Mouse (Mus musculus): ENCODE results near the gene Wnt6. TPM values are rescaled to one million over a fixed set of nuclear protein-coding genes. Genes with fewer than 3 reads are reported as not detected.
"Not testable (repeated sequence)": the region's sequence is repeated elsewhere in the genome, so short reads cannot be mapped to it uniquely, and the experiment has no call there.

Gene Wnt6
- total and polyA plus RNA-seq, 3 experiments = 2.3 to 11.5 (median 5.7) TPM

DNA sequence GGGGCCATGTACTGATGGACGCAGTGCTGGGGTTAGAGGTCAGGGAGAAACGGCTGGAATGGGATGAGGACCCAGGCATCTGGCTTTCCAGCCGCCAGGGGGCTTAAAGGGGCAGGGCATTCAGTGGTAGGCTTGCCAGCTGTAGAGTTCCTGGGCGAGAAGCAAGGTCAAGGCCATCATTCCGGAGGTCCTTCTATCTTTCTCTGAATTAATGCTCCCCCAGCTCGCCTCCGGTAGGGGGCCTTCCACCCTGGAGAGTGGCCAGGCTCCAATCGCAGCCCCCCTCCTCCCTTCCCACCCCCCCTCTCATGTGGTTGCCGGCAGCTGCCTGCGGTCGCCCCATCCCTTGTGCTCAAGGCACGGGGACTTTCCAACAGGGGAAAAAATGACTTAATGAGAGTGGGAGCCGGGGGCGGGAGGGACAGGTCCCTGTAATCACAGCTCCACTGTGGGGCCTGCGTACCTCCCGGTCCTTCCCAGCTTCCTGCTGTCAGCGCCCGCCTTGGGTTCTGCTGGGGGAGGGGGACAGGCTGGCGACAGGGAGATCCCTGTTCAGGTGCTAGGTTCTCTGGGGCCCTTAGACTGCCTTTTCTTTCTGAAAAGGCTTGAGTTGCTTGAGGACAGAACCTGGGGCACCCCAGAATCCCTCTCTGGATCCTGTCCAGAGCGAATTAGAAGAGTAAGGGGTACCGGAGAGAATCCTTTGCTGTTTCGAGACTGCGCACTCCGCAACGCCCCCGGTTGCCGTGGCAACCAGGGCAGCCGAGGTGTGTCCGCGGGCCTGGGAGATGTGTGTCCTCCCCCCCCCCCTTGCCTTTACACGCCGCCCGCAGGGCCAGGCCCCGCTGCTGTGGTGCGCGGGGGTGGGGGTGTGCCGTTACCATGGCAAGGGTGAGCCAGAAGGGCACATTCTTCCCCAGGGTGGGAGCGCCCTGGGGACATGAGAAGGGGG, 34.9 kb downstream of the Wnt6 start:
- DNase-seq = peak; percentile 73

DNA sequence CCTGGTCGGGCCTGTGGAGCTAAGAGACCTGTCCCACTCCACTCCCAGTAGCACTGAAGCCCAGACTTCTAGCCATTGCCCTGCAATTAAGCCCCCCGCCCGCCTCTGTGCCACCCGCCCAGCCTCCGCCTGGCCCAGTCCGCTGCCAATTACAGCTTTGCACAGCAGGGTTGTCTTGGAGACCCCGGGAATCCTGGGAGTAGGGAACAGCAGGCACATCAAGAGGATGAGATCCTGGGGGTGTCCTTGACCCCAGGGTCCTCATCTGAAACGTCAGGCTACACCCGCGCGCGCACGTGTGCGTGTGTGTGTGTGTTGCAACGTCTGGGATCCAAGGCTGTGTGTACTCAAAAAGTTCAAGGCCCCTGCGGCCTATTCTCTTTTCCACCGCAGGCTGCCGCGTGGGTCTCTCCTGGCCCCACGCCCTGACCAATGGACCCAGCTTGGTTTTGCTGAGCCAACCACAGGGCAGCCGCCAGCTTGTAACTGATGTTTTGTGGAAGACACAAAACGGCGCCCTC, 35.9 kb downstream of the Wnt6 start:
- peak; percentile 86 for DNase-seq

DNA sequence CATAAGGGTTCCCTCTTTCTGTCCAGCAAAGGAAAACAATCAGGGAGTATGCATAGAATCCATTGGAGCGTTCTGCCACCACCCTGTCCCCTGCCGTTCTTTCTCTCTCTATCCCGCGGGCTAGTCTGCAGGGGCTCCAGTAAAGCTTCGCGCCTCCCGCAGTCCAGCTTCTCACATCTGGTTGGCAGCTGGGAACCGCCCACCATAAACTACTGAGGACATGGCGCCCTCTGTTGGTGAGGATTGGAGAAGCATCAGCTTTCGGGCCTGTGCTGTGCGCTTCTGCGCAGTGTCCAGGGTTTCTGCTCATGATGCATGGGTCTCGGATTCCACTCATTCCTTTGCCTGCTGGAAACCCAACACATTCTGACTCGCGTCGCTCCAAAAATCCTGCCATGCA, 36.4 kb downstream of the Wnt6 start:
- DNase-seq = peak; percentile 93

DNA sequence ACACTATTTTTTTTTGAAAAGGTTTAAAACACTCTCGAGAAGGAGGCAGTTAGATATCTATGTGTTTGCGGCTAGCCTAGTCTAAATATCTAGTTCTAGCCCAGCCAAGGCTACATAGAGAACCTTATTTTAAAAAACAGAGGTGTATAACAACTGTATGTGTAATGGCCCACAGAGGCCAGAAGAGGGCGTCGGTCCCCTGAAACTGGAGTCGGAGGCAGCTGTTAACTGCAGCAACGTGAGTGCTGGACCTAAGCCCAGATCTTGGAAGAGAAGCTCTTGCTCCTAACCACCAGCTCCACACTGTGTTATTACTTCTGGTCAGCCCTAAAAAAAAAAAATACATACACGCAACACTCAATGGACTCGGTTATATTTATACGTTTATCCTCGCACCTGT, 37.3 kb downstream of the Wnt6 start:
- no peak for DNase-seq

DNA sequence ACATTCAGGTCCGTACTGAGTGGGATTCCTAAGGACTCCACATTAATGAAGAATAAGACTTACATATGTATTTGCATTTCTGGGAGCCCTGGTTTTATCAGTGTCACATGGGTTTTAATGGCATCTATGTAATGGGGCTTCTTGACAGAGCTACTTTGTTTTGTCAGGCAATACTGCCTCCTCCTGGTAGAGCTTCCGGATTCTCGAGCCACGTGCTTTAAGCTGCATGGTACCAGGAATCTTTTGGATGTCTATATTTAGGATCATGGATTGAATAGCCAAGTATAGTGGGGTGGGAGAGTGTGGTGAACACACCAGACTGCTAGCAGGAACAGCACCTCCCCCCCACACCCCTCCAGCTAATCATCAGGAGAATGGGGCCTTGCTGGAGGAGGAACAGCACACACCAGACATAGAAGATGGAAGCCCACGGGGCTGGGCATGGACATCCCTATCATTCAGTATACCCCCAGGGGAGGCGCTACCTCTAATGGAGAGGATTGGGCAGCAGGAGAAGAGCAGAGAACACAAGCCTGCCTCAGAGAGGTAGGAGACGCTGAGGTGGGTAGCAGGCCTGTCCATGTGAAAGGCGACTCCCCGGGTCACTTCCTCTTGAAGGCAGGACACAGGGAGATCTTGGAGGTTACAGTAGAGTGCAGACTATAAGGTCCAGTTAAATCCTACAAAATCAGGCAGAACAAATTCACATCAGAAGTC, 43.4 kb downstream of the Wnt6 start:
- no peak for DNase-seq

DNA sequence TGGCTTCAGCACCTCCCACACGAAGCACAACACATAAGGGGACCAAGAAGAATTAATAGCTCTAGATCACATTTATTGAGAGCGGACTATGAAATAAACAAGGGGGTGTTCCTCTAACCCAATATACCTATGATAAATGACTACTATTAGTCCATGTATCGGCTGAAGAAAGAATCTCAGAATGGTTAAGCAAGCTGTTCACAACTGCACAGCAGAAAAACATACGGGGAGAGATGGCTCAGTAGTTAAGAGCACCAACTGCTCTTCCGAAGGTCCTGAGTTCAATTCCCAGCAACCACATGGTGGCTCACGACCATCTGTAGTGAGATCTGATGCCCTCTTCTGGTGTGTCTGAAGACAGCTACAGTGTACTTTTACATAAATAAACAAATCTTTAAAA, 44.3 kb downstream of the Wnt6 start:
- DNase-seq = not testable (repeated sequence)

DNA sequence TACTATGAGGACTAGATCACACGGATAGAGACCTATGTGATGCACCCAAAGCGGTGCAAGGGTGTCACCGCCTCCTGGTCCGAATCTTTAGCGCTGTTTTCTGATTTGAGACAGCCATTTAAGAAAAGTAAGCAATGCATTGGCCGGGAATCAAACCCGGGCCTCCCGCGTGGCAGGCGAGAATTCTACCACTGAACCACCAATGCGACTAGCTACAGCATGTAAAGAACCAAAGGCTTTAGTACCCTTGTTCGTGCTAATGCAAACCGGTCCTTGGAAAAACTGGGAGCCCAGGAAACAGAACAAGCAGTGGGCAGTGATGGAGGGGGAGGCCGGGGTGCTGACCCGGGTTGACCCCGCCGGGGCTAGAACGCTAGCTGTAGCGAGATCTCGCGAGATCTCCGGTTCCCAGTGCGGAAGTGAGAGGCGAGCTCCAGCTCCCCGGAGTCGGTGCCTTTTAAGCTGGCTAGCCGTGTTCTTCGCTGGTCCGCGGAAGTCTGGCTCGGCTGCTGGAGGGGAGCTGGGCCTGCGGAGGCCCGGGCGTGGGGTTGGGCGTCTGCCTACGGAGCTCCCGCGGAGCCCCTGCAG, 45.0 kb downstream of the Wnt6 start:
- peak; percentile 95 for DNase-seq

DNA sequence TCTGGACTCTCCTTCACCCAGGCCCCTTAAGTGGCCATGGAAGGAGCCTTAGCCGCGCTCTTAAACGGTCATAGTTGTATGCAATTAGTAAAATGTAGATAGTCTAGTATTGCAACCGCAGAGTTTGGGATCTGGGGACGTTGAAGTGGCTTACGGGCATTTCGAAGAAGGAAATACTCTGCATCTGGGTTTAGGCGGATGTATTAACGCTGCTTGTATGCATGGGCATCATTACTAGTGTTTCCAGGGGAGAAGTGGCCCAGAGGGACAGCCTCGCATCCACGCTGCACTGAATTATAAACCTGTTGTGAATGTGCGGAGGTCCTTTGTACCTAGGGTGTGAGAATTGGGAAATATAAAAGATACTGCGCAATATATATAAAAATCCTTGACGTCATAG, 45.5 kb downstream of the Wnt6 start:
- no peak for DNase-seq

DNA sequence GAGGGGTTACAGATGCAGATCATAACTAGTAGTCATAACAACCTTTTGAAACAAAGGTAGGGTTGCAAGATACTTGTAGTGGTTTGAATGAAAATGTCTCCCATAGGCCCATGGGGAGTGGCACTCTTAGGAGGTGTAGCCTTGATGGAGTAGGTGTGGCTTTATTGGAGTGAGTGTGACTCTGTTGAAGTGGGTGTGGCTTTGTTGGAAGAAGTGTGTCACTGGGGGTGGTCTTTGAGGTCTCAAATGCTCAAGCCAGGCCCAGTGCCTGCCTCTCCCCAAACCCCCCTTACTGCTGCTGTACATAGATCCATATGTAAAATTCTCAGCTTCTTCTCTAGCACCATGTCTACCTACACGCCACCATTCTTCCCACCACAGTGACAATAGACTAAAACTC, 46.8 kb downstream of the Wnt6 start:
- no peak for DNase-seq

DNA sequence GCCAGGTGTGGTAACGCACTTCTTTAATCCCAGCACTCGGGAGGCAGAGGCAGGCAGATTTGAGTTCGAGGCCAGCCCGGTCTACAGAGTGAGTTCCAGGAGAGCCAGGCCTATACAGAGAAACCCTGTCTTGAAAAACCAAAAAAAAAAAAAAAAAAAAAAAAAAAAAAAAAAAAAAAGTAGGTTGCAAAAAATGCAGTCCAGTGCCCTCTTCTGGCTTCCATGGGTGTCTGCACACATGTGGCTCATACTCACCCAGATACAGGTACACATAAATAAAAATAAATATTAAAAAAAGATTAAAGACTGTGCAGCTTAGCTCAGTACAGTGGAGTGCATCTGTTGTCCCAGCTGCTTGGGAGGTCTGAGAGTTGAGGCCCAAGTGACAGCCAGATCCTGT, 51.9 kb downstream of the Wnt6 start:
- not testable (repeated sequence) for DNase-seq

DNA sequence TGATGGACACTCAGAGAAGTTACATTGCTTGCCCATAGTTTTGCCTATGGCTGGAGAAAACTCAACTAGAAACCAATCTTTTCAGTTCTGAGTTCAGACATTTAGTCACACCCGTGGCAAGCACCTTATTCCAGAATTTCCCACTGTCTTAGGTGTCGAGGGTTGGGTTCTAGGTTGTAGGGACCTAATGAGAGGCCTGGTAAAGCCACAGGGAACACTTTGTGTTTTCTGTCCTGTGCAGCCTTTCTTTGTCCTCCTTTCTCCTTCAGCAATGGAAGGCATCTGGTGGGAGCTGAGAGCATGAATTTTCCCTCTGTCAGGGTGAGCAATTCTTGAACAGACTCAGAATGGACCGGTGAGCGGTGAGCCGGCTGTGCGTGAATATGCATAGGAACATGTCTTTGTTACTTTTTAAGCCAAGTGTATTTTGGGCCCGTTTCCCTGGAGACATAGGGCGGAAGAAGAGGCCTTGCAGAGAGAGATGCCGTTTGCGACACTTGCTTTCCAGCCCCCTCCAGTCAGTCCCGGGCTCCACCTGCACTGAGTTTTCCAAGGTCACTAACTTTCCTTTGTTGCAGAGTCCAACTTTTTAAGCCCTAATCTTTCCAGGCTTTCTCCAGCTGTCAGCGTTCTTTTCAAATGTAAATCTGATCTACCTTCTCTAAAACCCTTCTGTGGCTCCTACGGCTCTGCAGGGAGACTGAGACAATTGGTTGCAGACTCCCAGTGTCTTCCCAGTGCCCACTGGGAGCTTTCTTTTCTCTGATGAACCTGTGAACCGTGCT, 53.0 kb downstream of the Wnt6 start:
- no peak for DNase-seq

DNA sequence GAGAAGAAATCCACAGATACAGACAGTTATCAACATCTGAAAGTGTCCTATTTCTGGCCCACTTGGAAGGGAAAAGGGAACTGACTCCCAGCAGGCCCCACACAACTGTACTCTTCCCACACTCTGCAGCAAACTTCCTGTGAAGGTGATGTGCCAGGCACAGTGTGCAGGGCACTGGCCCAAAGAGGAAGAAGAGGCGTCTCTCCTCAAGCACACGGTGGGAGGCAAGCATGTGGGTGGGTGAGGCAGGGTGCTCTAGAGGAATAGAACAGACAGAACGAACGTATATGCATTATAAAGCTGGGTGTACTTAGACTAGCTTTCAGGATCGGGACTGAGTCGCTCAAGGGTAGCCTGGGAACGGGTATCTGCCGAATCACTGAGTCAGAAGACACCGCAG, 58.4 kb downstream of the Wnt6 start:
- no peak for DNase-seq

DNA sequence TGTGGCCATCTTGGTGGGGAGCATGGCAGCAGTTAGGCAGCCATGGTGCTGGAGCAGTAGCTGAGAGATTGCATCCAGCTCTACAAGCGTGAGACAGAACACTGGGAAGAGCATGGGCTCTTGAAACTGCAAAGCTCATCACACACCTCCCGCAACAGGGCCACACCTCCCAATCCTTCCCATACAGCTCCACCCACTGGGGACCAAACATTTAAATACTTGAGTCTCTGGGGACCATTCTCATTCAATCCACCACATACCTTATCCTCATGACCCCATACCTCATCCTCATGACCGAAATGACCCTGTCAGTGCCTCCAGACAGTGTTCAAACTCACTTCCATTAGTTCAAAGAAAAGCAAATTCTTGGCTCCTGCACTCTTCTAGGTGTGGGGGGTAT, 61.6 kb downstream of the Wnt6 start:
- DNase-seq = no peak

Other genes with a start within 250 kb of the Wnt6 start
- gene Plcd4, start 229.0 kb upstream of the Wnt6 start, total RNA-seq (2021) = under 1 TPM; 0.37 to 0.79 TPM
- gene Plcd4, start 229.0 kb upstream of the Wnt6 start, polyA plus RNA-seq (2012; rRNA removed) = 0.07 and 0.11 TPM in 2 replicates
- 10 to 100 TPM; 13.3 to 15.0 TPM for gene Usp37, start 227.6 kb upstream of the Wnt6 start, total RNA-seq (2021)
- 2.5 and 4.3 TPM in 2 replicates for gene Usp37, start 227.6 kb upstream of the Wnt6 start, polyA plus RNA-seq (2012; rRNA removed)
- 10 to 100 TPM; 13.5 to 16.3 TPM for gene Zfp142, start 183.6 kb upstream of the Wnt6 start, total RNA-seq (2021)
- gene Zfp142, start 183.6 kb upstream of the Wnt6 start, polyA plus RNA-seq (2012; rRNA removed) = 13.2 and 14.6 TPM in 2 replicates
- gene Bcs1l, start 183.6 kb upstream of the Wnt6 start, total RNA-seq (2021) = 10 to 100 TPM; 31.4 to 32.1 TPM
- gene Bcs1l, start 183.6 kb upstream of the Wnt6 start, polyA plus RNA-seq (2012; rRNA removed) = 13.2 and 16.7 TPM in 2 replicates
- gene Rnf25, start 170.5 kb upstream of the Wnt6 start, total RNA-seq (2021) = 10 to 100 TPM; 49.8 to 70.2 TPM
- 28.3 and 29.5 TPM in 2 replicates for gene Rnf25, start 170.5 kb upstream of the Wnt6 start, polyA plus RNA-seq (2012; rRNA removed)
- gene Stk36, start 170.4 kb upstream of the Wnt6 start, total RNA-seq (2021) = 1 to 10 TPM; 3.9 to 4.3 TPM
- 7.4 and 10.0 TPM in 2 replicates for gene Stk36, start 170.4 kb upstream of the Wnt6 start, polyA plus RNA-seq (2012; rRNA removed)
- gene Ttll4, start 110.1 kb upstream of the Wnt6 start, total RNA-seq (2021) = 10 to 100 TPM; 13.1 to 21.9 TPM
- gene Ttll4, start 110.1 kb upstream of the Wnt6 start, polyA plus RNA-seq (2012; rRNA removed) = 12.9 and 14.0 TPM in 2 replicates
- 10 to 100 TPM; 13.1 to 16.8 TPM for gene Cyp27a1, start 58.3 kb upstream of the Wnt6 start, total RNA-seq (2021)
- 8.7 and 9.5 TPM in 2 replicates for gene Cyp27a1, start 58.3 kb upstream of the Wnt6 start, polyA plus RNA-seq (2012; rRNA removed)
- under 1 TPM in 1 of 2 experiments, not detected in 1; 0.17 TPM for gene Prkag3, start 22.7 kb upstream of the Wnt6 start, total RNA-seq (2021)
- 0.20 and 0.26 TPM in 2 replicates for gene Prkag3, start 22.7 kb upstream of the Wnt6 start, polyA plus RNA-seq (2012; rRNA removed)
- 1 to 10 TPM in 1 of 2 experiments, under 1 TPM in 1; 0.23 to 1.2 TPM for gene Wnt10a, start 19.6 kb downstream of the Wnt6 start, total RNA-seq (2021)
- 2.1 and 2.4 TPM in 2 replicates for gene Wnt10a, start 19.6 kb downstream of the Wnt6 start, polyA plus RNA-seq (2012; rRNA removed)
- 1 to 10 TPM; 3.1 to 4.6 TPM for gene Cdk5r2, start 83.0 kb downstream of the Wnt6 start, total RNA-seq (2021)
- 8.7 and 11.6 TPM in 2 replicates for gene Cdk5r2, start 83.0 kb downstream of the Wnt6 start, polyA plus RNA-seq (2012; rRNA removed)
- gene Fev, start 113.5 kb downstream of the Wnt6 start, total RNA-seq (2021) = 1 to 10 TPM; 1.3 to 2.0 TPM
- gene Fev, start 113.5 kb downstream of the Wnt6 start, polyA plus RNA-seq (2012; rRNA removed) = 1.8 and 3.1 TPM in 2 replicates
- gene Cryba2, start 121.3 kb downstream of the Wnt6 start, total RNA-seq (2021) = 1 to 10 TPM in 1 of 2 experiments, under 1 TPM in 1; 0.52 to 1.8 TPM
- gene Cryba2, start 121.3 kb downstream of the Wnt6 start, polyA plus RNA-seq (2012; rRNA removed) = 0.55 and 0.85 TPM in 2 replicates
- under 1 TPM in 1 of 2 experiments, not detected in 1; 0.07 TPM for gene Cfap65, start 163.7 kb downstream of the Wnt6 start, total RNA-seq (2021)
- 0.02 and 0.04 TPM in 2 replicates for gene Cfap65, start 163.7 kb downstream of the Wnt6 start, polyA plus RNA-seq (2012; rRNA removed)
- gene Ihh, start 179.8 kb downstream of the Wnt6 start, total RNA-seq (2021) = under 1 TPM in 1 of 2 experiments, not detected in 1; 0.31 TPM
- gene Ihh, start 179.8 kb downstream of the Wnt6 start, polyA plus RNA-seq (2012; rRNA removed) = 0.03 and 0.32 TPM in 2 replicates